Mouse (Mus musculus): ENCODE measurements at regions not wholly inside any gene's neighbourhood (a gene's known extent, or its start where the extent isn't known, plus 50 kb on each side); places are given as distances from the start of the nearest gene placed in this dataset.

DNA sequence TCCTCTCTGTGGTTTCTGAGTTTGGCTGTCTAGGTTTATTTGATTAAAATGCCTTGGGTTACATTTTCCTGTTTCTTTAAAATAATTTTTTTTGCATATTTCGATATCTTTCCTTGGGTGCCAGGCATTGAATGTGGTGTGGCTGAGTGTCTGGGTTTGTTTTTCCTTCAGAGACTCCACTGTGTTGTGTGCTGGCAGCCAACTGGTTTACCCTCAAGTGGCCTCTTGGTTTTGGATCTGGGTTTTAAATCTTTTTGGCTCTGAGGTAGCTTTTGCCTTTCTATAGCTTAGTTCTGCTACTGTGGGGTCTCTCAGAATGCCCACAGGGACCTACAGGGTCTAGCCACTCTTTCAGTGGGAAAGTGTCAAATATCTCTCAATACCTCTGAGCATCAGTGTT lies 399.2 kb downstream of the Rps24 start:
- no peak for DNase-seq

- DNase-seq = no peak
Observed at GRCm38 (mm10) chr14:24886896-24887421, 400.0 kb downstream of the Rps24 start.

GRCm38 (mm10) chr14:24890856-24891255 lies 403.9 kb downstream of the Rps24 start:
- no peak for DNase-seq

DNA sequence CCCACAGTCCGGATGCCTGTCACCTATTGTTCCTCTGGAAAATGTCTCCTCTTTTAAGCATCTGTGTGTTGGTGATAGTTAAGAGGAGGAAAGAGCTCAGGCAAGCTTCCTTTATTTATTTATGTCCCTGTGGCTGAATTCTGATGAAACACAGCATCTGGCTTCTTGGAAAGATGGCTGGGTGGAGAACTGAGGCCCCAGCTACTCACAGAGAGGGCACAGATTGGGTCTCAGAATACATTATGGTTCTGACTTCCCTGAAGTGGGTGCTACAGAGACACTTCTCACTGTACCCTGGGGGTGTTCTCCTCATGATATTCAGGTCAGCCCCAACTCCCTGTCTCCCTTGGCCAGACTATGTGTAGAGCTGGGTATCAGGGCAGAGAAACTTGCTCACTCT lies 408.3 kb downstream of the Rps24 start:
- no peak for DNase-seq

- DNase-seq = no peak
Observed at GRCm38 (mm10) chr14:24896681-24897080, 409.8 kb downstream of the Rps24 start.

DNA sequence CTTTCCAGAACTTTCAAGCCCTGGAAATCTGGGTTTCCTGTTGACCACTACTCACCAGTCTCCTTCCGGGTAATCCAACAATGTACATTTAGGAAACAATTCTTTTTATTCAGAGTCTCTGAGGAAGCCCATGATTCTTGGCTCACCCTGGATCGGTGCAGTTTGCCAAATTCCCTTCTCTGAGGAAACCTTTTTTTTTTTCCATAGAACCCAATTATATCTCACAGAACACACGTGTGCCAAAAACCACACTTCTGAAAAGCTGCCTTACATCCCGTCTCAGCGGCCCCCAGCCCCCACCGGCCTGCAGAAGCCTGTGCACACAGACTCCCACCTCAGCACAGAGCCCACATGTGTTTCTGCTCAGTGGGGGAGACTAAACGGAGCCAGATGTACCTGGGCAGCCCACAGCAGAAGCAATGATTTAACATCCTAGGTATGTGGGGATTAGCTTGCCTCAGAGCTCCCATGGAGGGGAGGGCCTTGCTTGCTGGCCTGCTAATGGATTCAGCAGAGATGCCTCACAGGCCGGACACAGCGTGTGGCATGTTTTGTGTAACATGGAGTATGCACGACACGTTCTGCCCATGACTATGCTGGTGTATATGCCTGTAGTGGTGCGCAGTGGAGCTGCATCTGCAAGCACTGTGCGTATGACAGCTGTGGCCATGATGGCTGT lies 413.7 kb downstream of the Rps24 start:
- DNase-seq = no peak

DNA sequence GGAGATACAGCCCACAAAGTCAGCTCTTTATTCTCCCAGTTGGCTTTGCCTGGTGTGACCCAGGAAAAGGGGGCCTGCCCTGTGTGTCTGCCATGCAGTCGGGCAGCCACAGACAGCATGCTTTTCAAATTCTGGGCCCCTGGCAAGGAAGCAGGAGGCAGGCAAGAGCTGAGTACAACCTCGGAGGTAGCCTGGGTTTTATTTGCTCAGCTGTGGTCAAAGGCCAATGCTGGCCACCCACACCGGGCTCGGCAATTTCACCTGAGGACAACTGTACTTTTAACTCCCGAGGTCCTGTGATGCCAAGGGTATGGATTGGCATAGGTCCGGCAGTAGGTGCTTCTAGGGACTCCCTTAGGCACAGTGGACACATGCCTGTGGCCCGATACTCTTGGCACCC lies 414.8 kb downstream of the Rps24 start:
- no peak for DNase-seq

DNA sequence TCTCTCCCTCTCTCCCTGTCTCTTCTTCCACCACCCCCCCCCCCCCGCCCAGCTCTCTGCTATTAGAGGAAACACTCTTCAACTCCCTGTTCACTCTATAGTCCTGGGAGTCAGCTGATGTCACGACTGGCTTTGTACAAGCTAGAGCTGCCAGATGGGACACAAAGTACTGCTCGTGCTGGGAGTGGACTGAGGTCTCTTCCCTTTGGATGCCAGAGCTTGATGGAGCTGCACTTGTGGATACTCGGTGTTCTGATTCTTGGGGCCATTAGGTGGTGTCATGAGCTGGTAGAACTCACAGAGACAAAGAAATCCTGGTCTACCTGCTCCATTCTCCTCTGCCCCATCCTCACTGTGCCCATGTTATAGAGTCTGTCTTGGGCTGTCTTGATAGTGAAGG lies 415.9 kb downstream of the Rps24 start:
- peak; percentile 6 for DNase-seq

DNA sequence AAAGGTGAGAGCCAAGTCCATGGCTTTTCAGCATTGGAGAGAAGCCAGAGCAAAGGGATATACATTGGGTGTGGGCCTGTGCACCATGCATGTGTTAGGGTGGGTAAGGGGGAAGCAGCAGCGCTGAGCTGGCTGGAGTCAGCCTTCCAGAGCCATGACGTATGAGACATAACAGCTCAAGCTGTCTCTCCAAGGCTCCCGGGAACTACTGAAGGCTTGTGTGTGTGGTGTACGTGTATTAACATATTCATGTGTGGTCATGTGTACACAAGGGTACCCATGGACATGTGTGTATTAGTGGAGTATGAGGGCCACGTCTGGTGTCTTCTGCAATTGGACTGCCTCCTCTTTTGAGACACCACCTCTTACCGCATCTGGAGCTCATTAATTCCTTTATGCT lies 417.8 kb downstream of the Rps24 start:
- DNase-seq = no peak

DNA sequence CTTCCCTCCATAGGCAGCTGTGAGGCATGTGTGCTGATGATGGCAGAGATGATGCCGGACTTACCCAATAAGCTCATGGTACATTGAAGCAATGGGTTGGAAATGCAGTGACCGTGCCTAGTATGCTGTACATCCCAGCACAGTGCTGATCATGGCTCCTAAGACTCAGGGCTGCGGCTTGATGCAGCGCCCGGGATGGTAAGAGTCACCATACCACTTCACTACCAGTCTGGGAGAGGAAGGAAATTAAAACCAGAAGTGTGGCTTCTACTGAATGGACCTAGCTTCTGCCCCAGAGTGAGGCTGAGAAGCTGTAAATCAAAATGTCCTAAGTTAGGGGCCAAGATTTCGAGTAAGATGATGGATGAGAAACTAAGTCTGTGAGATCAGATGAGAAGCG lies 420.0 kb downstream of the Rps24 start:
- no peak for DNase-seq

DNA sequence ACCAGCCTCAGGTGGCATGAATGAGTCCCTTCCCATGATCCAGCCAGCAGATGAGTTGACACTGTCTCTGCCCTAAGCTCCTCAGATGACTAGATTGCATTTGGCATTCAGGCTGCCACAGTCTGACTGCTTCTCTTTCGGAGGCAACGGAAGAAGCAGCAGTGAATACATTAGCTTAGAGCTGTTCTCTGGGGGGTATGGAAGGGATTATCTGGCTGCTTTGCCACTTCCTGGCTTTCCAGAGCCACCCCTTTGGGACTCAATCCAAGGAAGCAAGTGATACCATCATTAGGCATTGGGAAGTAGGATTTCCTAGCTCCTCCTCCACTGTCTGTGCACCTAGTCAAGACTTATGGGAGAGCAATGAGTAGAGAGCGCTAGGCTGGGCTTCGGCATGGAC lies 421.5 kb downstream of the Rps24 start:
- no peak for DNase-seq

DNA sequence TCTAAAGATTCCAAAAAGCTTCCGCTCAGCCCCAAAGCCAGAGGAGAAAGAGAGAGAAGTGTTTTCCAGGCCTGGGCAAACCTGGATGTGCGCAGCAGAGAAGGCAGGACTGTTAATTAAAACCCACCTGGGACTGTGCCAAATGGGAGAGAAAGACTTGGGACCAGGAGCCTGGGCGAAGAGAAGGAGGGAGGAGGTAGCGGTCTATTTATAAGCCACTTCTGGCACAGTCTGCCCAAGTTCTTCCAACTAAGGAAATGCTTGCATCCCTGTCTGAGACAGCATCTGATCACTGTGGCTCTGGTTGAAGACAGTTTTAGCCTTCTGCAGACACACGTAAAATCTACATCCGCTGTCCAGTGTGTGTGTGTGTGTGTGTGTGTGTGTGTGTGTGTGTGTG lies 424.7 kb downstream of the Rps24 start:
- no peak for DNase-seq

DNA sequence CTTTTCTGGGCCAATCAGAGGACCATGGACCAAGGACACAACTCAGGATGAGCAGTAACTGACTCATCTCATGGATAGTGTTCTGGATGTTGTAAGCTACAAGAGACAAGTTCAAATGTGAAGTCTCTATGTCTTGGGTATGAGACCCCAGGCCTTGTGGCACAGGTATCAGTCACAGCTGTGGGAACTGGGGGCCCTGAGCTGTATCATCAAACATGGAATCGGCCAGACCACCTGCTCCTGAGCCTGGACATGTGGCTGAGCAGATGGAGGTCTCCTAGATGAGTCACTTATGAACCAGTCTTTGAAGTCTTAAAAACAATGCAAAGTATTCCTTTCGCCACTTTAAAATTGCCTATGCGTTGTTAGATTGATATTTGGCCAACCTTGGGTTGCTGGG lies 432.1 kb downstream of the Rps24 start:
- DNase-seq = no peak

GRCm38 (mm10) chr14:24922006-24922405 lies 435.1 kb downstream of the Rps24 start:
- no peak for DNase-seq

- DNase-seq = no peak
Observed at GRCm38 (mm10) chr14:24924561-24924960, 437.6 kb downstream of the Rps24 start.

DNA sequence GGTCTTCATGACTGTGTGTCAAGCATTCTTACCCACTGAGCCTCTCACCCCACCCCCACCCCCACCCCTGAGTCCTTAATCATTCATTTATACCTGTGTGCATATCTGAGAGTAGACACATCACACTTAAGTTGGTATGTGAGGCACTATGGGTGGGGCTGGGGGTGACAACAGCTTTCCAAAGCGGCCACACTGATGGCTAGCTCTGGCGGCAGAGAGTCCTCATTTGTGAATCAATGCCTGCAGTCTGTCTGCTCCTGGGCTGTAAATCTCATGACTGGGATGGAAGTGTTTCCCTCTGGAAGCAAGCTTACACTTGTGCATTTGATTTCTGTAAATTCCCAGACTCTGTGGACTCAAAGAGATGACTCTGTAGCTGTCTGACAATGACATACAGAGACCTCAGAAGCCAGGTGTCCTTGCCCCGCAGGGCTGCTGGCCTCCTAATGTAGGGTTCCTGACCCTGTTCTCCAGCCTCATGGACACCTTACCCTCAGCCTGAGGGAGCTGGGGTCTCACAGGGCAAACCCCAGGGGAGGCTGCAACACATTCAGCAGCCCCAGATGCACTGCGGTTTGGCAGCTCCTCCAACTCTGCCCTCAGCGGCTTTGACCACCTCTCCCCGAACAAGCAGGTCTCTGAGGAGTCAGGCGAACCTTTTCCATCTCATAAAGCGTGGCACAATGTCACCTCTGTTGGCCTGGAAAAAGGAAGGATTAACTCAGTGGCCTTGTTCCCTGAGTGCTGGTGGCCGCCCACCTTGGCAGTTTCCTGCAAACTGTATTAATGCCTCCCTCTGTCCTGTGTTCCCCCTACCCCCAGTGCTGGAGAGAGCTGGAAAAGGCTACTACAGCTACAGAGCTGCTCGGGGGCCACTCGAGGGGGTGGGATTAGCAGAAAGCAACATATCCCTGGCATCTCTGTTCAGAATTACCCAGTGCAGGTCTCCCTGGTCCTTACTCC lies 439.4 kb downstream of the Rps24 start:
- DNase-seq = no peak

- DNase-seq = no peak
Observed at GRCm38 (mm10) chr14:24928726-24929125, 441.8 kb downstream of the Rps24 start.

GRCm38 (mm10) chr14:24930251-24930650 lies 443.3 kb downstream of the Rps24 start:
- DNase-seq = peak; percentile 34

DNA sequence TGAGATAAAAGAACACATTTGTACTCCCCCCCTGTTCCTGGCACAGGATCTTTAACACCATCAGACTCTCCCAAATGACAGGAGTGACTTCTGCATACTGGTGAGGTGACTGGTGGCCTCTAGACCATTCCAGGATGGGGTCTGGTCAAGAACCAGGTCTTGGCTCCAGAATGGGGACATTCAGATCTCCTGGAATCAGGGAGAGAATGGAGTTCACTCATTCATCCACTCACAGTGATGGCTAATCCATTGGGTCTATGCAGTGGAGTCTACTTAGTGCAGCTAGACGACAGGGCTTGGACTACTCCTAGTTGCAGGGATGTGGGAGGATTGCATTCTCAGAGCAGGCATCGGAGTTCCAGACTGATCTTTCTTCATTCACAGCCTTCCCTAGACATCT lies 451.0 kb downstream of the Rps24 start:
- no peak for DNase-seq

DNA sequence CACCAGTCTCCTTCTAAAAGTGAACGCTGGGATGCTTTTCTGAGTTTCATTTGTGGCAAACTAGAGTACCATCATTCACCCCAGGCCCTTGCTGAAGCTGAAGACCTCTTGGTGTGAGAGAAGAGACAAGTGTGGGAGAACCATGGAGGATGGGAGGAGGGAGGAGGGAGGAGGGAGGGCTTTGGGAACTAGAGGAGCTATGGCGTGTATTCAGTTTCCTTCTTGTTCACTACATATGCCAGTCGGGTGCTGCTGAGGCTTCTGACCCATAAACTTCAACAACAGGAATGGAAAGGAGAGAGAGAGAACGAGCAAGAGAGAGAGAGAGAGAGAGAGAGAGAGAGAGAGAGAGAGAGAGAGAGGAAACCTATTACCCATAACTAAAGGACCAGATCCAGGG lies 452.1 kb downstream of the Rps24 start:
- no peak for DNase-seq

DNA sequence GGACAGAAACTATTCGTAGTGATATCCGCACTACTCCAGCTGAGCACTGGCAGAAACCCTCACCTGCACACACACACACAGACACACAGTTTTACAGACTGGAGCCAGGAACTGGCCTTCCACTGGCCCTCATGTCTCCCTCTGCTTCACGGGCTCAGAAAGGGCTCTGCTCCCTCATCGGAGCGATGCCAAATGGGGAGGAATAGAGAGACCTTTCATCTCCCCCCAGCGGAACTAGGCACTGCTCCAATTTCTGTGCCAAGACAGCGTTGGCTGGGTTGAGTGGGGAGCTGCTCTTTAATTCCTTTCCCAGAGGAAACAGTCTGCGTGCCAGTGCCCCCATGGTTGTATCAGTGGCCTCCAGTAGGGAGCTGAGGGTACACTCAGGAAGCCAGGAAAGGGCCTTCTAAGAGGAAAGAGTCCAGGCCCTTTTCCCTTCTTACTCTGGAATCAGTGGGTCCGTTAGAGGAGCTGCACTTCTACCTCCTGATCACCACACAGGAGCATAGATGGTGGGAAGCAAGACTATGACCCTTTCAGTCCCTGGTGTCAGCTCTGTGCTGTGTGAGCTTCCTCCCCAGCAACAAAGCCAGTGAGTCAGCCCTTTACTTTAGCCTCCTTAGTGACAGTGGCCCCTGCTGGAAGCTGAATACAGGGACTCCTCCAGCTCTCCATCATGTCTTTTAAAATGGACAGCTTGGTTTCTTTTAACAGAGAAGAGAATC lies 452.7 kb downstream of the Rps24 start:
- peak; percentile 81 for DNase-seq

- DNase-seq = no peak
Observed at GRCm38 (mm10) chr14:24945716-24946115, 458.8 kb downstream of the Rps24 start.

DNA sequence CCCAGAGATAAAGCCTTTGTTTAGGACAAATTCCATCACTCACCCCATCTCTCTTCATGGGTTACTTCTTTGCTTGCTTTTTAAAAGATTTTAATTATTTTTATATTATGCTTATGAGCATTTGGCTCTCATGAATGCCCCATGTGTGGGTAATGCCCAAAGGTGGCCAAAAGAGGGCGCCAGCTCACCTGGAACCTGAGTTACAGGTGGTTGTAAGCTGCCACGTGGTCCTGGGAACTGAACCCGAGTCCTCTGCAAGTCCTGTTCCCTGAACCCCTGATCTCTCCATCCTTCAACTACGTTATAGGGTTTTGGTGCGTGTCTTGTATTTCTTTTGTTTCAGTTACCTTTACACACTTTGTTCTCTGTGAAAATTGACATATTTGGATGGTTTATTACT lies 460.2 kb downstream of the Rps24 start:
- no peak for DNase-seq
